Mouse (Mus musculus) cerebellum, postnatal 4 days (tissue): ENCODE data around the gene Nmnat1.

Source experiments
- DNase-seq, 2 experiments: peaks; one replicate each; pipeline ENCODE4 v3.0.0; 2022; ENCODE audit warnings: low spot score in 2 of 2, mixed read lengths in 1 of 2

Gene Nmnat1

GRCm38 (mm10) chr4:149485053-149485824 is at the start of gene Nmnat1, which contains the start of gene Lzic:
Gene Nmnat1 (minus strand): TSS chr4:149485202.
Gene Lzic (plus strand): TSS chr4:149485229.
- DNase-seq, result peak; percentile 91 to 95

- no peak for DNase-seq
These were observed 44.7 kb upstream of the Nmnat1 start for GRCm38 (mm10) chr4:149529691-149530090.

- no peak for DNase-seq
These were observed 42.8 kb upstream of the Nmnat1 start for GRCm38 (mm10) chr4:149527621-149528354.

GRCm38 (mm10) chr4:149526330-149526729 is 41.3 kb upstream of the Nmnat1 start:
- no peak for DNase-seq

- DNase-seq, result no peak
These were observed 40.8 kb upstream of the Nmnat1 start for GRCm38 (mm10) chr4:149525811-149526210.

- no peak for DNase-seq
These were observed 40.2 kb upstream of the Nmnat1 start for GRCm38 (mm10) chr4:149525170-149525569.

- no peak for DNase-seq
These were observed 39.0 kb upstream of the Nmnat1 start for GRCm38 (mm10) chr4:149523961-149524360.

- no peak for DNase-seq
These were observed 36.3 kb upstream of the Nmnat1 start for GRCm38 (mm10) chr4:149521258-149521657.

- peak in 1 of 2 experiments; percentile 37 for DNase-seq
These were observed 33.6 kb upstream of the Nmnat1 start for GRCm38 (mm10) chr4:149518351-149519220.

- DNase-seq, result peak; percentile 89 to 95
These were observed 32.9 kb upstream of the Nmnat1 start, which contains the start of gene Ctnnbip1 for GRCm38 (mm10) chr4:149517868-149518340. Gene Ctnnbip1 (plus strand): TSS chr4:149518236.

GRCm38 (mm10) chr4:149515706-149516105 is 30.7 kb upstream of the Nmnat1 start:
- no peak for DNase-seq

- no peak for DNase-seq
These were observed 27.1 kb upstream of the Nmnat1 start for GRCm38 (mm10) chr4:149512072-149512471.

GRCm38 (mm10) chr4:149511221-149511646 is 26.2 kb upstream of the Nmnat1 start:
- no peak for DNase-seq

GRCm38 (mm10) chr4:149506904-149507303 is 21.9 kb upstream of the Nmnat1 start:
- no peak for DNase-seq

- no peak for DNase-seq
These were observed 20.4 kb upstream of the Nmnat1 start for GRCm38 (mm10) chr4:149505261-149505967.

- DNase-seq, result no peak
These were observed 19.9 kb upstream of the Nmnat1 start for GRCm38 (mm10) chr4:149504858-149505257.

GRCm38 (mm10) chr4:149504363-149504762 is 19.4 kb upstream of the Nmnat1 start:
- DNase-seq, result no peak

- no peak for DNase-seq
These were observed 14.8 kb upstream of the Nmnat1 start for GRCm38 (mm10) chr4:149499790-149500189.

GRCm38 (mm10) chr4:149498901-149499300 is 13.9 kb upstream of the Nmnat1 start:
- no peak for DNase-seq

GRCm38 (mm10) chr4:149496612-149497011 is 11.6 kb upstream of the Nmnat1 start:
- no peak for DNase-seq

- DNase-seq, result no peak
These were observed 6.1 kb upstream of the Nmnat1 start for GRCm38 (mm10) chr4:149491151-149491550.
